In the genomic region with DNA sequence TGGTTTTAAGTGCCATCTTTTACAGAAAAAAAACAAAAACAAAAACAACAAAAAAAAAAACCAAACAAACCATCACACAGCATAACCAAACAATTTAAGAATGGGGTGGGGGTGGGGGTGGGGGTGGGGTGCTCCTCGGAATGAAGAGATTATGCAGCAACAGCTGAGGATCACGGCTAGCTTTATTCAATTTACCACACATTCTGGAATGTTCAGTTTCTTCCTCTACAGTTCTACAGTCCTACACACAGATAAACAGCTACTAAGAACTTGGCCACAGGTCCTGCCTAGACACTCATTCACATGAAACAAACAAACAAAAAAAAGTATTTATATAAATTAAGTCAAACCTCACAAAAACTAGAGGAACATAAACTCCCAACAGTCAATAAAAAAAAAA, we compare ENCODE assay signal across 26 mouse cellular contexts. TPM values are rescaled to one million over a fixed set of nuclear protein-coding genes. Genes with fewer than 3 reads are reported as not detected.
DNase-seq lines count a peak whose midpoint lies in the region; ATAC-seq and TF ChIP-seq lines count a peak whose summit lies in the region.
"Had no signal": no experiment of that assay in that cellular context is flagged by ENCODE, and none has a peak within 500 bp of the region (broad histone marks: within the 10 kb centered on the region; RNA-seq: fewer than 3 reads in every experiment).

No protein-coding gene starts in this region.

- H3K9ac ChIP-seq in forebrain, postnatal 0 days, result no peak overlapping the region
- no peak overlapping the region for H3K9ac ChIP-seq in forebrain, embryonic 12.5 days
- H3K9ac ChIP-seq in neural tube, embryonic 12.5 days, result no peak overlapping the region
- no peak overlapping the region for H3K9ac ChIP-seq in hindbrain, postnatal 0 days (replicated peaks; ENCODE audit: low read length)
- H3K9ac ChIP-seq in neural tube, embryonic 14.5 days (replicated peaks; ENCODE audit: low read depth, low read length), result no peak overlapping the region
- H3K9ac ChIP-seq: heart, embryonic 15.5 days; stomach, embryonic 15.5 days had no signal

- H3K4me3 ChIP-seq in forebrain, postnatal 0 days (ENCODE audit: low read depth, low read length), result 0 out of 2 replicates have a peak overlapping the region, but pooled peaks have one; percentile 7
- H3K4me3 ChIP-seq in forebrain, embryonic 12.5 days (replicated peaks), result no peak overlapping the region
- no peak overlapping the region for H3K4me3 ChIP-seq in neural tube, embryonic 12.5 days
- no peak overlapping the region for H3K4me3 ChIP-seq in hindbrain, postnatal 0 days (ENCODE audit: low read length)
- H3K4me3 ChIP-seq in neural tube, embryonic 14.5 days (ENCODE audit: low read depth, low read length), result no peak overlapping the region
- H3K4me3 ChIP-seq: heart, embryonic 15.5 days; limb, embryonic 10.5 days; stomach, embryonic 15.5 days had no signal

- no peak for DNase-seq in forebrain, postnatal 0 days
- no peak for DNase-seq in neural tube, embryonic 10.5 days (ENCODE audit: extremely low spot score, low spot score)
- DNase-seq in hindbrain, postnatal 0 days (ENCODE audit: low spot score), result no peak
- no peak for DNase-seq in spleen, adult 12 weeks (ENCODE audit: low spot score)
- no peak for DNase-seq in layer of hippocampus, adult 11-12 months (ENCODE audit: low spot score)
- DNase-seq: adrenal gland, postnatal 36 days; cerebellum, adult 11 months; cerebellum, adult 9-11 months; gastrocnemius, postnatal 14 days; heart, postnatal 36 days; kidney, adult 8-10 months; kidney, postnatal 10 days; liver; right cerebral cortex, postnatal 4 days; thymus, adult 18-20 months; thymus, postnatal 36 days had no signal

- ATAC-seq in forebrain, postnatal 0 days, result no peak
- ATAC-seq in forebrain, embryonic 12.5 days (ENCODE audit: low FRiP score), result no peak
- no peak for ATAC-seq in neural tube, embryonic 12.5 days (ENCODE audit: low FRiP score, low read depth)
- no peak for ATAC-seq in hindbrain, postnatal 0 days
- ATAC-seq in neural tube, embryonic 14.5 days (ENCODE audit: low read depth), result no peak
- ATAC-seq: CD4-positive, CD25-positive, alpha-beta regulatory T cell, adult 4 months; lung, postnatal 0 days had no signal

- H3K4me2 ChIP-seq in forebrain, postnatal 0 days (ENCODE audit: low read depth), result peak overlapping the region; percentile 1; the same call in 1 of the 2 replicates
- no peak overlapping the region for H3K4me2 ChIP-seq in forebrain, embryonic 12.5 days
- H3K4me2 ChIP-seq in neural tube, embryonic 12.5 days (replicated peaks), result peak overlapping the region; percentile 74
- H3K4me2 ChIP-seq in hindbrain, postnatal 0 days (ENCODE audit: low read depth, low read length), result peak overlapping the region; percentile 93; the same call in 1 of the 2 replicates
- H3K4me2 ChIP-seq in neural tube, embryonic 14.5 days (ENCODE audit: low read depth, low read length), result 0 out of 2 replicates have a peak overlapping the region, but pooled peaks have one; percentile 24
- H3K4me2 ChIP-seq: heart, embryonic 15.5 days; stomach, embryonic 15.5 days had no signal

- H3K27ac ChIP-seq in forebrain, postnatal 0 days (ENCODE audit: low read depth, low read length), result no peak overlapping the region
- H3K27ac ChIP-seq in forebrain, embryonic 12.5 days, result no peak overlapping the region
- no peak overlapping the region for H3K27ac ChIP-seq in neural tube, embryonic 12.5 days
- H3K27ac ChIP-seq in hindbrain, postnatal 0 days, result no peak overlapping the region
- no peak overlapping the region for H3K27ac ChIP-seq in neural tube, embryonic 14.5 days (ENCODE audit: low read depth, low read length)
- H3K27ac ChIP-seq: heart, embryonic 15.5 days; limb, embryonic 10.5 days; macrophage; stomach, embryonic 15.5 days had no signal

- H3K36me3 ChIP-seq in forebrain, postnatal 0 days (ENCODE audit: insufficient read depth), result no peaks in the 10 kb centered on the region
- peaks cover 13% of the 10 kb centered on the region for H3K36me3 ChIP-seq in forebrain, embryonic 12.5 days (replicated peaks)
- H3K36me3 ChIP-seq in neural tube, embryonic 12.5 days, result peaks cover 7% of the 10 kb centered on the region; the same call in 1 of the 2 replicates
- H3K36me3 ChIP-seq in hindbrain, postnatal 0 days (ENCODE audit: insufficient read depth, low read length), result no peaks in the 10 kb centered on the region
- H3K36me3 ChIP-seq in neural tube, embryonic 14.5 days (ENCODE audit: control insufficient read depth, insufficient read depth, low read length), result no peaks in the 10 kb centered on the region
- H3K36me3 ChIP-seq: heart, embryonic 15.5 days; limb, embryonic 10.5 days; stomach, embryonic 15.5 days had no signal

- H3K4me1 ChIP-seq in forebrain, postnatal 0 days (ENCODE audit: insufficient read depth), result peaks cover 16% of the 10 kb centered on the region
- peaks cover 64% of the 10 kb centered on the region for H3K4me1 ChIP-seq in forebrain, embryonic 12.5 days
- H3K4me1 ChIP-seq in neural tube, embryonic 12.5 days, result peaks cover 39% of the 10 kb centered on the region
- peaks cover 15% of the 10 kb centered on the region; the same call in 1 of the 2 replicates for H3K4me1 ChIP-seq in hindbrain, postnatal 0 days (ENCODE audit: insufficient read depth, low read length)
- H3K4me1 ChIP-seq in neural tube, embryonic 14.5 days (ENCODE audit: control insufficient read depth, insufficient read depth, low read length), result peaks cover 13% of the 10 kb centered on the region

- WGBS in forebrain, postnatal 0 days, result 52% methylated on average over 2 of the region's 2 CpGs
- WGBS in forebrain, embryonic 12.5 days, result 53% methylated on average over 2 of the region's 2 CpGs
- WGBS in neural tube, embryonic 12.5 days, result 36% methylated on average over 2 of the region's 2 CpGs
- WGBS in hindbrain, postnatal 0 days, result 27% methylated on average over 2 of the region's 2 CpGs
- 31% methylated on average over 2 of the region's 2 CpGs for WGBS in neural tube, embryonic 14.5 days

- H3K27me3 ChIP-seq in forebrain, postnatal 0 days (ENCODE audit: insufficient read depth, low read length), result no peaks in the 10 kb centered on the region
- H3K27me3 ChIP-seq in forebrain, embryonic 12.5 days, result peaks cover 6% of the 10 kb centered on the region; the same call in 1 of the 2 replicates
- no peaks in the 10 kb centered on the region for H3K27me3 ChIP-seq in neural tube, embryonic 12.5 days (replicated peaks)
- no peaks in the 10 kb centered on the region for H3K27me3 ChIP-seq in hindbrain, postnatal 0 days (ENCODE audit: insufficient read depth, low read length)
- H3K27me3 ChIP-seq in neural tube, embryonic 14.5 days (ENCODE audit: control insufficient read depth, insufficient read depth, low read length), result no peaks in the 10 kb centered on the region
- H3K27me3 ChIP-seq: stomach, embryonic 15.5 days had no signal

- H3K9me3 ChIP-seq in forebrain, postnatal 0 days (ENCODE audit: low read length), result no peaks in the 10 kb centered on the region
- H3K9me3 ChIP-seq in forebrain, embryonic 12.5 days, result no peaks in the 10 kb centered on the region
- no peaks in the 10 kb centered on the region for H3K9me3 ChIP-seq in neural tube, embryonic 12.5 days
- H3K9me3 ChIP-seq in hindbrain, postnatal 0 days (ENCODE audit: low read length), result no peaks in the 10 kb centered on the region
- no peaks in the 10 kb centered on the region for H3K9me3 ChIP-seq in neural tube, embryonic 14.5 days (ENCODE audit: control insufficient read depth, low read length)
- H3K9me3 ChIP-seq: forebrain, embryonic 10.5 days; heart, embryonic 15.5 days; limb, embryonic 10.5 days; stomach, embryonic 15.5 days had no signal

- TF ChIP-seq CTCF in forebrain, postnatal 0 days (IDR thresholded peaks at IDR 0.05; ENCODE audit: low read depth), result no peak
- TF ChIP-seq CTCF in hindbrain, postnatal 0 days (IDR thresholded peaks at IDR 0.05; ENCODE audit: low read depth), result no peak

RNA-seq across cellular contexts. Expression of gene Cxcr4, which starts 3.8 kb away (rescaled TPM):
- 41.3 and 44.9 TPM in 2 replicates for total RNA-seq in forebrain, postnatal 0 days (2014; rRNA removed)
- polyA plus RNA-seq in forebrain, postnatal 0 days (2015; fragmentation: Nextera tagmentation; extraction: Ambion mirVana), result 4.9 and 5.8 TPM in 2 replicates
- polyA plus RNA-seq in forebrain, embryonic 12.5 days (2016; fragmentation: Nextera tagmentation; extraction: Ambion mirVana), result 9.5 and 10.1 TPM in 2 replicates
- polyA plus RNA-seq in neural tube, embryonic 12.5 days (2016; fragmentation: Nextera tagmentation; extraction: Ambion mirVana), result 11.7 and 12.0 TPM in 2 replicates
- total RNA-seq in hindbrain, postnatal 0 days (2014; rRNA removed), result 76.1 and 95.8 TPM in 2 replicates
- 5.1 and 5.2 TPM in 2 replicates for polyA plus RNA-seq in hindbrain, postnatal 0 days (2015; fragmentation: Nextera tagmentation; extraction: Ambion mirVana)
- polyA plus RNA-seq in neural tube, embryonic 14.5 days (2014; fragmentation: Nextera tagmentation; extraction: Ambion mirVana), result 5.6 and 6.8 TPM in 2 replicates
